Mouse (Mus musculus) cerebellum, adult 9-10 months (tissue): ENCODE results near the gene Rabif.
"Not testable (repeated sequence)": the region's sequence is repeated elsewhere in the genome, so short reads cannot be mapped to it uniquely, and the experiment has no call there.

Experiments
- DNase-seq: peaks from one replicate; pipeline ENCODE4 v3.0.0; 2022

Rabif gene

GRCm38 (mm10) chr1:134494428-134495215 is at the start of gene Rabif:
Gene Rabif (plus strand): TSS chr1:134494648.
- DNase-seq = peak; percentile 99

- no peak for DNase-seq
Observed at GRCm38 (mm10) chr1:134445418-134445817, 49.0 kb upstream of the Rabif start.

GRCm38 (mm10) chr1:134448537-134448936 is 45.9 kb upstream of the Rabif start:
- DNase-seq = not testable (repeated sequence)

GRCm38 (mm10) chr1:134450201-134450600 is 44.2 kb upstream of the Rabif start:
- no peak for DNase-seq

DNA sequence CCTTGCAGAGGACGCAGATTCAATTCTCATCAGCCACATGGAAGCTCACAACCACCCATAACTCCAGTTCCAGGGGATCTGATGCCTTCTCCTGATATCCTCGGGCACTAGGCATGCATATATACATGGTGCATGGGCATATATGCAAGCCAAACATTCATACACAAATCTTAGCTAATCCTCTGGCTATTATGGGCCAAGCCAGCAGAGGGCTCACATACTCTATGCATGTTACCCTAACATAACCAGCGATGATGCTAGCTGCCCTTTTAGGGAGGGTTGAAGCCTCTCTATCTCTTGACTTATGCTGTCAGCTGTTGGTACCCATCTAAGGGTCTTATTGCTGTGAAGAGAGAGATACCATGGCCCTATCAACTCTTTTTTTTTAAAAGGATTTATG is 43.5 kb upstream of the Rabif start:
- DNase-seq = peak; percentile 44

DNA sequence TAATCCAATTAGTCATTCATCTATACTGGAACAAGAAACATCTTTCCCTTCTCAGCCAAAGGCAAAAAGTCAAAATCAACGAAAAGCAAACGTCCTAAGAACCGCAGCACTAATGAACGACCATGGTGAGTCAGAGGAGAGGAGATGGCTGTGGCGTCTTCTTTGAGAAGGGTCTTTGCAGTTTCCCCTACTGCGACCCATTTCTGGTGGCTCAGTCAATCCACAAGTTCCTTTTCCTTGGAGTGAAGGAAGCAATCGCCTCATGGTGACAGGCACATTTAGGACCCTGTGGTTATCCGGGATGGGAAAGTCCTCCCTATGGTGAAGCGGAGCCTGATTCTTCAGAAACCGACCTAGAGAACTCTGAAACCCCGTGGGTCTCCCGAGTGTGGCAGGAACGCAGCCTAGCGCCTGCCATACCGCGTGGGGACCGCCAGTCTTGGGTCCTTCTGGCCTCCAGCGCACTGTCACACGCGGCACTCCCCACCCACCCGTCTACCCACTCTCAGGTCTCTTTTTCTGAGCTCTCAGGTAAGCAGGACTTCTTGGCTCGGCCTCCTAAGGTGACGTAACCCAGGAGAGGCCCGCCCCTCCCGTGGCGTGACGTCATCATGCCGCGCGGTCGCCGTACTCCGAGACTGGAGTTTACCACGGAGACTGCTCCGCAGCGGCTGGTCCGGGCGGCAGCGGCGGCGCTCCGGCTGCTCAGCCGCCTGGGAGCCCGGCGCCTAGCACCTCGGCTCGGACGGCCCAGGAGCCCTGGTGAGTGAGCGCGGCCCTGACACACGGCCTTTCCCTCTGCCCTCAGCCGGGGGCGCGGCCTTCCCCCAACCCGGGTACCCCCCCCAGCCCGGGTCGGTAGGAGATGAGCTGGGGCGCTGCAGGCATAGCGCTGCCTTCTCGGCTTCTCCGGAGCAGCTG is 39.3 kb upstream of the Rabif start, which contains the start of gene Klhl12:
Gene Klhl12, plus strand, starts transcription at position 628 of the 921 bp plus-strand sequence.
- DNase-seq = peak; percentile 98

DNA sequence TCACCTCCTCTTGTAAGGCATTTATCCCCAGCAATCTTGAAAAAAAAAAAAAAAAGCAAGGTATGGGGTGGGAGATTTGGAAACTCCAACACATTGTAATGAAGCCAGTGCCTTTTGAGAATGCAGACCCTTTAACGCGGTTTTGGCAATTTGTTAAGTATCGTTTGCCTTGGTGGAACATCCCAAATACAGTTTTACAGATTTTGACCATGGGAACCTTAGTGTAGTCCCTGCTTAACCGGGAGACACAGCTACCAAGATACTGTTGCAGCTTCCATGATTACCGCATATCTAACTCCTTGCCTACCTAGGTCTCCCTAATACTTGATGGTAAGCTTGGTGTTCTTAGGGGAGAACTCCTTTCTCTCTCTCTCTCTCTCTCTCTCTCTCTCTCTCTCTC is 38.4 kb upstream of the Rabif start:
- peak; percentile 9 for DNase-seq

DNA sequence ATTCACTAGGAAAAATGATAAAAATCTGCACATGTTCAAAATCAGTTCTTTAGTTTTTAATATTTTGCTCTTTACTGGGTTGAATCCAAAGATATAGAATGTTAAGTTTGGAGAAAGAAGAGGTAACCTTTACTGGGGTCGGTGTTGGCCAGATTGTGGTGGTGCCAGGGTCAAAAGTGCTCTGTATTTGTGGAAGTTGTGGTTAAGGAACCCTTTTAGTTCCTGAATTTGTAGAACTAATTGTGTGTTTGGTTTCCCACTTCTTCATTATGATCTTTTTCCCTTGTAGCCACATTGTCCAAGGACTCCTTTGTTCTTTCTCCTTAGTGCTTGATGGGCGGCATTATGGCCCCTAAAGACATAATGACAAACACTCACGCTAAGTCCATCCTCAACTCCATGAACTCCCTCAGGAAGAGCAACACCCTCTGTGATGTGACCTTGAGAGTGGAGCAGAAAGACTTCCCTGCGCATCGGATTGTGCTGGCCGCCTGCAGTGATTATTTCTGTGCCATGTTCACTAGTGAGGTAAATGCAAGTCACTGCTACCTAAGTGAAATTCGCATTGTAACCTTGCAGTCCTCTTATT is 36.2 kb upstream of the Rabif start:
- DNase-seq = no peak

GRCm38 (mm10) chr1:134460294-134461284 is 33.9 kb upstream of the Rabif start:
- no peak for DNase-seq

GRCm38 (mm10) chr1:134484623-134485022 is 9.8 kb upstream of the Rabif start:
- DNase-seq = no peak

- no peak for DNase-seq
Observed at GRCm38 (mm10) chr1:134490903-134491801, 3.3 kb upstream of the Rabif start.

- no peak for DNase-seq
Observed at GRCm38 (mm10) chr1:134492276-134492675, 2.2 kb upstream of the Rabif start.

DNA sequence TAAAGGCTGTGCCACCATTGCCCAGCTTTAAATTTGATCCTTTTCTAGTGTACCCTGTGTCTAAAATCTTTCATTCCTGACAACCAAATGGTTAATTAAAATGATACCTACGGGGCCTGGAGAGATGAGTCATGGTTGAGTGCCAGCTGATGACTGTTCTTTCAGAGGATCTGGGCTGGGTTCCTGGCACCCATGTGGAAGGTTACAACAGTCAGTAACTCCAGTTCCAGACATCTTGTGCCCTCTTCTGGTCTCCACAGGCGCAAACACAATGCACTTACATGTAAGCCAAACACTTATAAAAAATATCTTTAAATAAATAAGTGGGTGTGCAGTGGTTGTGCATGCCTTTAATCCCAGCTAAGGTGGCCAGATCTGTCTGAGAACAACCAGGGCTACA is 952 bp upstream of the Rabif start:
- DNase-seq = peak; percentile 51

GRCm38 (mm10) chr1:134493956-134494355 is 492 bp upstream of the Rabif start:
- no peak for DNase-seq

GRCm38 (mm10) chr1:134495216-134495539 is 730 bp downstream of the Rabif start:
- DNase-seq = no peak

DNA sequence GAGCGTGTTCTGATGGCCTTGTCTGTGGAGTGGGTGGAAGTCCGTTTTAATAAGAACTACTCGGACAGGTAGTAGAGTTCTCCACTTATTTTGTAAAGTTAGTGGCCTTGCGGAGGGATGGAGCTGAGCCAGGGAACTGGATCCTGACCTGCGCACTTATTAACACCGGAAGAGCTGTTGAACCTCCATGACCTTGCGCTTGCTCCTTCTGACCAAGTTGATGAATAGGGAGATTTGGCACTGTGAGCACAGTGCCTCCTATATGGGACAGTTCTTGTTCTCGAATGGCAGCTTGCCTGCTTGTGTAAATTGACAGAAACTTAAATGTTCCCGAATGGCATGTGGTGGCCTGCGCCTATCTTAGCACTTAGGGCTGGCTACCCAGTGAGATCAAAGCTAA is 1.5 kb downstream of the Rabif start:
- no peak for DNase-seq

GRCm38 (mm10) chr1:134500916-134501315 is 6.5 kb downstream of the Rabif start:
- DNase-seq = no peak

DNA sequence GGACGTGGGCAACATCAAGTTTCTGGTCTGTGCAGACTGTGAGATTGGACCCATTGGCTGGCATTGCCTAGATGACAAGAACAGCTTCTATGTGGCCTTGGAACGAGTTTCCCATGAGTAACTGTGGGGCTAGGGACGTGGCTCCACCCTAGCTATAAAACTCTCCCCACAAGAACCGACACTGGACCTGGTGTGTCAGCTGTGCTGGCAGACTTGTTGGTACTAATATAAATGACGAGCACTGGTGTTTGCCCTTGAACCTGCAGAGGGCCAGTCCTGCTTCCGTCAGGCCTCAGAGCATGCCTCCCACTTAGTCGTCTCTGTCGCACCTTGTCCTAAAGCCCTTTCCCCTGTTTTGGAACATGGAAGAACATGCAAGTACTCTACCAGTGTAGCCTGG is 11.8 kb downstream of the Rabif start:
- no peak for DNase-seq

- DNase-seq = no peak
Observed at GRCm38 (mm10) chr1:134510018-134510417, 15.6 kb downstream of the Rabif start.

- no peak for DNase-seq
Observed at GRCm38 (mm10) chr1:134512183-134512582, 17.7 kb downstream of the Rabif start.

GRCm38 (mm10) chr1:134512584-134512983 is 18.1 kb downstream of the Rabif start:
- no peak for DNase-seq
